Mouse (Mus musculus) kidney, postnatal 14 days (tissue): Measurements from ENCODE around the gene Ptprj.
"Not testable (repeated sequence)": the region's sequence is repeated elsewhere in the genome, so short reads cannot be mapped to it uniquely, and the experiment has no call there.

Experiments used
- DNase-seq: peaks from one replicate; pipeline ENCODE4 v3.0.0; 2022; ENCODE audit warnings: mixed read lengths

Ptprj gene

GRCm38 (mm10) chr2:90577451-90578279, 2.8 kb downstream of the Ptprj start:
- no peak for DNase-seq

DNA sequence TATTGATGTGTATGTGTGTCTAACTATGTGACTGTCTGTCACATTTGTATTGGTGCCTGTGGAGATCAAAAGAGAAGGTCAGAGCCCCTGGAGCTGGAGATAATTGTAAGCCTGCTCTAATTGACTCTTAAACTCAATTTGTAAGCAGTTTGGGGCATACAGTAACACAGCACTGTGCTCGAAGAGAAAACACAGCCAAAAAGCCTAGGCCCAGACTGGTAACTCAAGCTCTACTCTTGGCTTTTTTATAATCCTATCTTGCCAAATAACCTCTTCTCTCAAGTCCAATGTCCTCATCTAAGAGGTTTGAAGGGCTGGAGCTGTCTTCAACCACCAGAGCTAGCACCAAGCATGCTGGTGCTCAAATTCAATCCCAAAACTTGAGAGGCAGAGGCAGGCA, 3.5 kb downstream of the Ptprj start:
- no peak for DNase-seq

GRCm38 (mm10) chr2:90576411-90576810, 4.0 kb downstream of the Ptprj start:
- DNase-seq = no peak

- DNase-seq = peak; percentile 0
These were observed 4.7 kb downstream of the Ptprj start for GRCm38 (mm10) chr2:90575713-90576112.

- DNase-seq = no peak
These were observed 5.3 kb downstream of the Ptprj start for GRCm38 (mm10) chr2:90575116-90575515.

DNA sequence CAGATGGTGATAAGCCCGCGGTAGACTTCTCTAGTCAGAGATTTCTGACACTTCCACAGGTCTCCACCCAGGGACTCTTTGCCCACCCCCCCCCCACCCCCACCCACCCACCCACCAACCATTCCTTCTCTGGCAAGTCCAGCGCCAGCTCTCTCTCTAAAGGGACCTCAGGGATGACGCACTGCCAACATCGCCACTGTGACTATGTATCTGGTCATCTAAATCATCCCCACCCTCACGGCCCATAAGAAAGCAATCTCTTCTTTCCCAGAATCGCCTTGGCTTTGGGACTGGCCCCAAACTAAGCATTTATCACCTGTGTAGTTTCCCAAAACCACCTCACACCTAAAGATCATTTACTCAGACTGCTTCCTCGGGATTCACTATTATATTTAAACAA, 5.9 kb downstream of the Ptprj start:
- peak; percentile 0 for DNase-seq

GRCm38 (mm10) chr2:90573640-90574526, 6.6 kb downstream of the Ptprj start:
- DNase-seq = peak; percentile 4

- no peak for DNase-seq
These were observed 8.3 kb downstream of the Ptprj start for GRCm38 (mm10) chr2:90572126-90572525.

DNA sequence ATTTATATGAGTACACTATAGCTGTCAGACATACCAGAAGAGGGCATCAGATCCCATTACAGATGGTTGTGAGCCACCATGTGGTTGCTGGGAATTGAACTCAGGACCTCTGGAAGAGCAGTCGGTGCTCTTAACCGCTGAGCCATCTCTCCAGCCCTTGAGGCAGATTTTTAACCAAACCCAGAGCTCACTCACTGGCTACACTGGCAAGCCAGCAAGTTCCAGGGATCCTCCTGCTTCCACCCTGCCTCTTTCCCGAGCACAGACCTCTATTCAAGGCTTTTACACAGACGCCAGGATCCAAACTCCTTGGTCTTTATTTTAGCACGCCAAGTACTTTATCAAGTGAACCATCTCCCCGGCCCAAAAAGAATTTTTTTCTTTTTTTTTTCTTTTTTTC, 9.0 kb downstream of the Ptprj start:
- not testable (repeated sequence) for DNase-seq

GRCm38 (mm10) chr2:90570871-90571270, 9.6 kb downstream of the Ptprj start:
- DNase-seq = no peak

- DNase-seq = no peak
These were observed 10.2 kb downstream of the Ptprj start for GRCm38 (mm10) chr2:90570216-90570615.

GRCm38 (mm10) chr2:90568961-90569481, 11.4 kb downstream of the Ptprj start:
- peak; percentile 34 for DNase-seq

- no peak for DNase-seq
These were observed 12.4 kb downstream of the Ptprj start for GRCm38 (mm10) chr2:90568091-90568490.

DNA sequence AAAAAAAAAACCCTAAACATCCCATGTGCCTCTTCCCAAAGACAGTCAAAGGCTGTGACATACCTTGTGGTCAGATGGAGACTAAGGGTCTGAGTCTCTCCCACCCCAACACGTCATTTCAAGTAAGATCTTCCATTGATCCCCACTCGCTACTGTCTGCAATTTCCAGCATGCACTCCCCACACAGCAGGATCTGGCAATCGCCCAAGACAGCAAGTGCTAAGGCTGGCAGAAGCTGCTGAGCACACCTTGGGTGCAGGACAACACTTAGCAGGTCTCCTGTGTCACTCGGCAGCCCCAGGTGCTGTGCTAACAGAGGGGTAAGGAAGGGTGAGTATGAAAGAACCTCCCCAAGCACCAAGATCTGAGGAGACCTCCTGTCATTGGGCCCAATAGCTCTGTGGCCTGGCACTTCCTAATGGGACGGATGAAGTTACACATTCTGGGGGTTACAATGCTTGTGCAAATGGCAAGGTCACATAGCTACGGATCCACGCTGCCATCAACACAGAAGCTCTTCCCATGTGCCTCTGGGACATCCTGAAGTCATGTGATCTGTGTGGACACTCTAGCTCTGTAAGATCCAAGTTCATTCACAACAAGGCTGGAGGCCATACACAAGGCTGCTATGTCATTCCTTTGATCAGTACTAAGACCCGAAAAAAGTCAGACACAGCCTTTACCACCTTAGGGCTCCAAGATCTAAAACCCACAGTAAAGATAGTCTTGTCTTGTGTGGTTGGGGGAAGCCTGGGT, 13.5 kb downstream of the Ptprj start:
- peak; percentile 77 for DNase-seq

GRCm38 (mm10) chr2:90566046-90566445, 14.4 kb downstream of the Ptprj start:
- peak; percentile 56 for DNase-seq

- DNase-seq = peak; percentile 87
These were observed 15.1 kb downstream of the Ptprj start for GRCm38 (mm10) chr2:90565192-90565929.

DNA sequence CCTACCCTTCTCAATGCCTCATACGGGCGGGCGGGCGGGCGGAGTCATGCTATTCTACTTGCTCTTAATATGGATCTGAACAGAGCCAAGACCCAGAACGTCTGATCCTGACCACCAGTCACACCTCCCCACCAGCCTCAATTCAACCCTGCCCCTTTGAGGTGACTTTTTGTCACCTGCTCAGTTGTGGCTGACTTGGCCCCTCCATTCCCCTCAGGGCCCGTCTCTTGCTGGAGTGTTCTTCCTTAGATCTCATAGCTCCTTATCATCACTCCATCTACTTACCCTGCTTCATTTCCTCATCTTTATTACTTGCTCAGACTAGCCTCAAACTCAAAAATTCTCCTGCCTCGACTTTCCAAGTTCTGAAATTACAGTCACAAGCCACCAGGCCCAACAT, 15.9 kb downstream of the Ptprj start:
- no peak for DNase-seq

- DNase-seq = no peak
These were observed 17.3 kb downstream of the Ptprj start for GRCm38 (mm10) chr2:90563171-90563570.

- peak; percentile 30 for DNase-seq
These were observed 18.2 kb downstream of the Ptprj start for GRCm38 (mm10) chr2:90562126-90562670.

DNA sequence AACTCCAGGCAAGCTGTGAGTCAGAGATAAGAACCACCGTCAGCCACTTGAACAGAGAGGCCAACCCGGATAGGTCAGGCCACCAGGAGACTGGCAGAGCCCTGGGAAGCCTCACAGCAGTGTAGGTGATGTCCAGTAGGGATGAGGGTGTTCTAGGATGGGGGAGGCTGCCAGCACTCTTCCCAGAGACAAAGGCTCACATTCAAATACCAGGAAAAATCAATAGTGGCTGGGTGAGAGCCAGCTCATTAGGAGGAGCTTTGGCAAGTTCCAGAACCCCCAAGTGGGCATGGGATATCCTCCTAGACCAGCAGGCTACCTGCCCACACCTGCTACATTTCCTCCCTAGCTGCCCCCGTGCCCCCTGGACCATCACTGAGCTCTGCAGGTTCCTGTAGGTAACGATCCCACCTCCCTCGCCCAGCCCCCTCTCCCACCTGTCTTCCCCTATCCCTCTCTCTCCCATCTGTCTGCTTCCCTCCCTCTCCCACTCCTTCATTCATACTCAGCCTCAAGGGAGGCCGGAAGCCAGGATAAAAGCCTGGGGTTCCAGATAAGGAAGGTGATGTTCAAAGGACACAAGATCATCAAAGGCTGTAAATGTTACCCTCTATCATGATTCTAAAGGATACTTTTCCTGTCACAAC, 20.1 kb downstream of the Ptprj start:
- DNase-seq = no peak

GRCm38 (mm10) chr2:90559688-90560196, 20.7 kb downstream of the Ptprj start:
- DNase-seq = no peak
